Mouse (Mus musculus) liver, embryonic 14.5 days (tissue): ENCODE measurements at regions not wholly inside any gene's neighbourhood (a gene's known extent, or its start where the extent isn't known, plus 50 kb on each side); places are given as distances from the start of the nearest gene placed in this dataset.

ENCODE experiments used
- ATAC-seq: fragments of 200-750 bp; cut with Nextera tagmentation; 2 replicates; pipeline ENCODE4 v1.8.0; 2017; ENCODE audit warnings: moderate number of reproducible peaks, mild to moderate bottlenecking, moderate library complexity; ENCODE audit not compliant: insufficient read depth
- DNase-seq, 3 experiments: peaks; one replicate each; pipeline ENCODE4 v3.0.0-alpha.2; 2012 to 2013; ENCODE audit warnings: low read depth in 3 of 3, low spot score in 3 of 3
- H3K27ac ChIP-seq: fragments of 300-500 bp; sonication (generic); 2 replicates; pipeline ENCODE4 v1.5.1; 2014; ENCODE audit warnings: moderate library complexity, mild to moderate bottlenecking, control low read depth, inconsistent platforms
- H3K27me3 ChIP-seq: fragments of 300-500 bp; sonication (generic); 2 replicates; pipeline ENCODE4 v1.6.1; 2014; ENCODE audit warnings: mild to moderate bottlenecking, low read length, moderate library complexity; ENCODE audit not compliant: control insufficient read depth, insufficient read depth
- H3K36me3 ChIP-seq: fragments of 300-500 bp; sonication (generic); replicated peaks from 2 replicates; pipeline ENCODE4 v1.6.1; 2014; ENCODE audit warnings: low read depth; ENCODE audit not compliant: control insufficient read depth, insufficient read depth
- H3K4me1 ChIP-seq, 2 experiments: fragments of 200-500 bp in 1 of 2; fragments of 300-500 bp in 1 of 2; sonication (generic) in 1 of 2; replicated peaks; 2 replicates each; pipeline ENCODE4 v1.6.1; 2012 to 2014; ENCODE audit warnings: antibody characterized with exemption in 1 of 2, inconsistent platforms in 1 of 2, low read length in 1 of 2; ENCODE audit not compliant: control insufficient read depth in 2 of 2, insufficient read depth in 2 of 2
- H3K4me2 ChIP-seq: fragments of 300-500 bp; sonication (generic); 2 replicates; pipeline ENCODE4 v1.6.1; 2014; ENCODE audit warnings: low read depth, mild to moderate bottlenecking, control low read depth, moderate library complexity
- H3K4me3 ChIP-seq, 2 experiments: fragments of 200-500 bp in 1 of 2; fragments of 300-500 bp in 1 of 2; sonication (generic) in 1 of 2; 2 replicates each; pipeline ENCODE4 v1.5.1; 2012 to 2014; ENCODE audit warnings: low read depth in 2 of 2, low read length in 2 of 2, mild to moderate bottlenecking in 2 of 2, control low read depth in 1 of 2, inconsistent platforms in 1 of 2, moderate library complexity in 1 of 2; ENCODE audit not compliant: insufficient read depth in 1 of 2
- H3K9ac ChIP-seq: fragments of 300-500 bp; sonication (generic); replicated peaks from 2 replicates; pipeline ENCODE4 v1.6.1; 2014; ENCODE audit warnings: mild to moderate bottlenecking, control low read depth, moderate library complexity
- H3K9me3 ChIP-seq: fragments of 300-500 bp; sonication (generic); 2 replicates; pipeline ENCODE4 v1.6.1; 2016; ENCODE audit warnings: low read length, mixed read lengths; ENCODE audit not compliant: control insufficient read depth
- CTCF ChIP-seq: IDR thresholded peaks from 2 replicates; pipeline ENCODE4 v1.5.1; 2016; ENCODE audit warnings: antibody characterized with exemption, low read depth, control low read depth
- EP300 ChIP-seq: IDR thresholded peaks from 2 replicates; pipeline ENCODE4 v1.6.1; 2016; ENCODE audit warnings: antibody characterized with exemption, low read depth
- WGBS: fragments of 180-500 bp; shearing (Covaris S2); extraction: QIAGEN DNeasy Blood & Tissue Kit; methylation state at CpG from one replicate; pipeline ENCODE4 v1.1.7; 2014; ENCODE audit not compliant: insufficient replicate concordance; 5-methylcytosine and 5-hydroxymethylcytosine counted together

DNA sequence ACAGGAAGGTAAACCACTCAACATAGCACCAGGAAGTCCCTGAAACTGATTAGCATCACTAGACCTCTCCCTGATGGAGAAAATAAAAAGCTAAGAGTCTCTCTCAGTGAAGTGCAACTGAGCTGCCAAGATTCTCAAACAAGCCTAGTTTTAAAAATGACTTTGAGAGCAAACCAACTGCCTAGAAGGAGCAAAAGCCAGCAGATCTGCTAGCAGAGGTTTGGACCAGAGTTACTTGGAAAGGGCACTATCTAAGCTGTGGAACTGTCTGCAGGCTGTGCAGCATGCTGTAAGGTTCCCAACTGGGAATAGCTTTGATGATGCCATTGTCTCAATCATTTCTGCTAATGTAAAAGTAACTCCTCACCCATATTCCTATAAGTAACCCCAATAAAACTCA, 107.9 kb upstream of the Abcb5 start:
- Histone ChIP-seq H3K9me3 (no peaks in the 10 kb centered on the region), H3K4me1 (no peaks in the 10 kb centered on the region), H3K36me3 (no peaks in the 10 kb centered on the region), H3K4me3 (no peak overlapping the region), H3K27me3 (no peaks in the 10 kb centered on the region), H3K4me2 (no peak overlapping the region), H3K9ac (no peak overlapping the region), H3K27ac (no peak overlapping the region)
- DNase-seq (no peak), ATAC-seq (no peak)
- TF ChIP-seq EP300: no peak
- no peak for TF ChIP-seq CTCF

DNA sequence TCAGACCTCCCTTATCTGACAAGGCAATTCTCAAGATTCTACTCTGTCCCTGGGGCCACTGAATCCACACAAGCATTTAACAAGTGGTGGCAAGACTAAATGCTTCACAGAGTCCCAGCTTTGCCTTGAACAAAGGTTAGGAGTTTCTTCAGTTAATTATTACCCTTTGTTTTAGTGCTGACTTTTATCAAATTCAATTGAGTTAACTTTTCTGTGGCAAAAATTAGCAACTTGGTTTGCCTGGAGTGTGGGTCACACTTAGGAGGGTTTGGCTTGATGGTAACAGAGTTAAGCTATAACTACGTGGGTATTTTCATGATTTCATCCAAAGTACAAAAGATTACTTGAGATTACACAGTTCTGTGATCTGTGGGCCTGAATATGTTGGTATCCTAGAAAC, 104.7 kb upstream of the Abcb5 start:
- DNase-seq (no peak), ATAC-seq (no peak)
- 43% methylated on average over 1 of the region's 1 CpGs for WGBS
- Histone ChIP-seq H3K27ac (no peak overlapping the region), H3K36me3 (no peaks in the 10 kb centered on the region), H3K27me3 (no peaks in the 10 kb centered on the region), H3K4me2 (no peak overlapping the region), H3K4me1 (no peaks in the 10 kb centered on the region), H3K9me3 (no peaks in the 10 kb centered on the region), H3K4me3 (no peak overlapping the region), H3K9ac (no peak overlapping the region)
- no peak for TF ChIP-seq EP300

DNA sequence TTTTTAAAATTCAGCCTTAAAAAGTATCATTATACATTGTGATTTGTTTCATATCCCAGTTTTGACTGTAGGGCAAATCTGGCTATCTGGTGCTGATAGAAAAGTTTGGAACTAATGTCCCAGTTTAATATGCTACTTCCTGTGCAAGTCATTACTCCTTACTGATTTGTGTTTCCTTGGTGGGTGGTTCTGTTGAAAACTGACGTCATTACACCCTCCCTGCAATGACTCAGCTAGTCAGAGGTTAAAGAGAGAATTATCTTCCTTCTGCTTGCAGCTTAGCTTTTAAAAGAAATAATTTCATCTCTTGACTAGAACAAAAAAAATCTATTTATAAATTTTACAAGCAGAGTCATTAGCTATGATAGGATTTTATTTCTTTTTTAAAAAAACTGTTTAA, 104.2 kb upstream of the Abcb5 start:
- Histone ChIP-seq H3K4me2 (no peak overlapping the region), H3K36me3 (no peaks in the 10 kb centered on the region), H3K27ac (no peak overlapping the region), H3K9ac (no peak overlapping the region), H3K9me3 (no peaks in the 10 kb centered on the region), H3K4me1 (no peaks in the 10 kb centered on the region), H3K4me3 (no peak overlapping the region), H3K27me3 (no peaks in the 10 kb centered on the region)
- DNase-seq (no peak), ATAC-seq (no peak)
- no peak for TF ChIP-seq CTCF
- TF ChIP-seq EP300: no peak
- WGBS: 2% methylated on average over 1 of the region's 1 CpGs

DNA sequence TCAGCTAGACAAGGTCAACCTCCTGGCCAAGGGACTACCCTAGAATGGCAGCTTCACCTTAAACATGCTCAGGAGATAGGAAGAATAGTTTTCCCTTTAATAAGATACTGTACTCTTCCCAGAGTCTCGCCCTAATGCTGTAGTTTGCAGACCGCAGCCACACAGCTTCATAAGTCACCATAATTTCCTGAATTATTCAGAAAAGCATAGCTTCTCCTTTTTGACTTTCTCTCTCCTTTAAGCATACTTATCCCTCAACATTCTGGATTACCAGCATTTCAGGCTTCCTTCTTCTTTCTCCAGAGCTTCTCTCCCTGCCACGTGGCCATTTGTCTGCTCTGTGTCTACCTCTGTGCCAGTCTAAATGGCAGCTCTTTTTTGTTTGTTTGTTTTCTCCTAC, 103.5 kb upstream of the Abcb5 start:
- Histone ChIP-seq H3K4me2 (no peak overlapping the region), H3K9me3 (no peaks in the 10 kb centered on the region), H3K27ac (no peak overlapping the region), H3K27me3 (no peaks in the 10 kb centered on the region), H3K4me3 (no peak overlapping the region), H3K4me1 (no peaks in the 10 kb centered on the region), H3K9ac (no peak overlapping the region), H3K36me3 (no peaks in the 10 kb centered on the region)
- no peak for DNase-seq
- ATAC-seq: no peak
- TF ChIP-seq EP300 (no peak), CTCF (no peak)
- 27% methylated on average over 3 of the region's 3 CpGs for WGBS

DNA sequence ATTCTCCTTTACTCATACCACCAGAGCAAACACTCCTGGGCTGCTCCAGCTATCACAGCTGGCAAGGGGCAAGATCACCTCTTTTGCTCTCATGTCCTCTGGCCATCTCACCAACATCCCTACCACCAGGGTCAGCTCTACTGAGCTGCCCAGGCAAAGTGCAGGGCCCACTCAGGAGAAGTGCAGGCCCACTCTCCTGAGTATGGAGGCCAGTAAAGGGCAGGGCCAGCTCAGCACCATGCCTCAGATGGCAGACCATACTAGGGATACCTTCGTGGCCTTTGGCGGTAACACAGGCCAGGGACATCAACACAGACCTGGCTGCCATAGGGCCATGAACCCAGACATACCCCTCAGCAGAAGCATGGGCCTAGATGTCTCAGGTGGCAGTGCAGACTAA, 101.9 kb upstream of the Abcb5 start:
- WGBS: 69% methylated on average over 2 of the region's 2 CpGs
- TF ChIP-seq CTCF (no peak), EP300 (no peak)
- Histone ChIP-seq H3K4me1 (no peaks in the 10 kb centered on the region), H3K4me2 (no peak overlapping the region), H3K27me3 (no peaks in the 10 kb centered on the region), H3K4me3 (no peak overlapping the region), H3K27ac (no peak overlapping the region), H3K9ac (no peak overlapping the region), H3K9me3 (no peaks in the 10 kb centered on the region), H3K36me3 (no peaks in the 10 kb centered on the region)
- DNase-seq (no peak), ATAC-seq (0 out of 2 replicates have a peak, but pooled peaks have one; percentile 21)

GRCm38 (mm10) chr12:119062931-119063330, 96.7 kb upstream of the Abcb5 start:
- WGBS: 42% methylated on average over 2 of the region's 2 CpGs
- Histone ChIP-seq H3K27ac (no peak overlapping the region), H3K27me3 (no peaks in the 10 kb centered on the region), H3K4me3 (no peak overlapping the region), H3K9ac (no peak overlapping the region), H3K4me2 (no peak overlapping the region), H3K4me1 (no peaks in the 10 kb centered on the region), H3K9me3 (no peaks in the 10 kb centered on the region), H3K36me3 (no peaks in the 10 kb centered on the region)
- DNase-seq (no peak), ATAC-seq (no peak)
- TF ChIP-seq CTCF: no peak
- no peak for TF ChIP-seq EP300
